Mouse (Mus musculus): Measurements from ENCODE around the gene Dlx5.

DNA sequence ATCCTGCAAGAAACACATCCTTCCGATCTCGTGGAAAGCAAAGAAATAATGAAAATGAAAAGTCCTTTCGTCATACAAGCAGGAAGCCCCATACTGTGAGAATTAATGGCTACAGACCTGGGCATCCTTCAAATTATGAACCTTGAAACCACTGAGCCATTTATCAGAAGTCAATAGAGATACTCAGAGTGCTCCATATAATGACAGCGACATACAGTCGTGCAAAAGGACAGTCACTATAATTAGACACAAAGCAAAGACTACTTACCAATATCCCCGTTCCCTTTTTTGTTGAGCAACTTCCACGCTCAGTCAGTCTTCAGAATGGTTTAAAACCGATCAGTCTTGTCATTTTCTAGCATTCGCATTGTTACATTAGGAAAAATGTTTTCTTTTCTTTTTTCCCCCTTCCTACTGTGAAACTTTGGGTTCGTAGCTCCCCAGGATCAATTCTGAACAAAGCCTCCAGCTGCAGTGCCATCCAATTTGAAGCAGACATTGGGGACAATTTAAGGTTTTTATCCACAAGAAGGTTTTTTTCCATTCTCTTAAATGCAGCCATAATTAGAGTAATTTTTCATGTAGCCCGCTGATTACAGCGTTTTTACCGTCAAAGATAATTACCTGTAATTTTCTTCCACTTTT is 12.7 kb downstream of the Dlx5 start:
- no peak for TF ChIP-seq POLR2A (IDR thresholded peaks at IDR 0.05; ENCODE audit: low read depth, low read length)
- no peak for TF ChIP-seq CTCF (IDR thresholded peaks at IDR 0.05; ENCODE audit: borderline replicate concordance, insufficient read depth, low read length)

Measured in embryonic fibroblast, embryonic 13.5 days (primary cell).